Mouse (Mus musculus) megakaryocyte, embryonic 14.5 days (primary cell): ENCODE measurements around the gene Cap2.

Experiments used
- FLI1 ChIP-seq: IDR thresholded peaks from 2 replicates; pipeline ENCODE4 v1.6.1; 2012; ENCODE audit warnings: low read length, inconsistent platforms, mixed read lengths
- GATA1 ChIP-seq: IDR thresholded peaks from 3 replicates; pipeline ENCODE4 v1.6.1; 2012; ENCODE audit warnings: mixed read lengths, low read length, inconsistent platforms, borderline replicate concordance

DNA sequence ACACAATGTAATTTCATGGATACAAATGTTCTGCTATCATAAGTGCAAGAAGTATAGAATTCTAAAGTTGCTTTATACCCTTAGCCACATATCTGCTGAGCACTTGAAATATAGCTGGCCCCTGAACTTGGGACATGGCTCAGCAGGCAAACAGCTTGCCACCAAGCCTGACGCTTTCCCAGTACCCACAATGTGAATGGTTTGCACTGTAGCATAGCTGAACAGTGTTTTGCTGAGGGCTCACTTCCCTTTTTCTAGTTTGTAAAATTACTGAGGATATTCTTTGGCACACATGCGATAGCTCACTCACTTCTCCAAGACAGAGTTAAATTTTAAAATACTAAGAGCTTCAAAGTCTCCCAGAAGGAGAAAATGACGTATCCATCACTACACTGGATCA, 20.4 kb upstream of the Cap2 start:
- TF ChIP-seq GATA1 = no peak
- TF ChIP-seq FLI1 = no peak
